Mouse (Mus musculus) hindbrain, embryonic 10.5 days (tissue): ENCODE results near the gene Pah. TPM values are rescaled to one million over a fixed set of nuclear protein-coding genes. Genes with fewer than 3 reads are reported as not detected.

Source experiments
- DNase-seq: peaks from one replicate; pipeline ENCODE4 v3.0.0-alpha.2; 2017; ENCODE audit warnings: low spot score
- H3K27ac ChIP-seq: fragments of 300-500 bp; sonication (generic); 2 replicates; pipeline ENCODE4 v1.5.1; 2016; ENCODE audit warnings: mild to moderate bottlenecking, moderate library complexity
- H3K27me3 ChIP-seq: fragments of 300-500 bp; sonication (generic); 2 replicates; pipeline ENCODE4 v1.6.1; 2016; ENCODE audit warnings: mild to moderate bottlenecking; ENCODE audit not compliant: poor library complexity, insufficient read depth, severe bottlenecking
- H3K36me3 ChIP-seq: fragments of 300-500 bp; sonication (generic); 2 replicates; pipeline ENCODE4 v1.6.1; 2016; ENCODE audit warnings: mild to moderate bottlenecking, moderate library complexity
- H3K4me1 ChIP-seq: fragments of 300-500 bp; sonication (generic); replicated peaks from 2 replicates; pipeline ENCODE4 v1.6.1; 2016; ENCODE audit warnings: mild to moderate bottlenecking
- H3K4me3 ChIP-seq: fragments of 300-500 bp; sonication (generic); 2 replicates; pipeline ENCODE4 v1.5.1; 2016; ENCODE audit warnings: mild to moderate bottlenecking, moderate library complexity
- H3K9me3 ChIP-seq: fragments of 300-500 bp; sonication (generic); 2 replicates; pipeline ENCODE4 v1.6.1; 2016; ENCODE audit warnings: mild to moderate bottlenecking, moderate library complexity
- WGBS: fragments of 180-500 bp; shearing (Covaris S2); methylation state at CpG from one replicate; pipeline ENCODE4 v1.1.7; 2016; 5-methylcytosine and 5-hydroxymethylcytosine counted together
- polyA plus RNA-seq: library from polyadenylated mRNA; unstranded; fragments of >200 nt; fragmentation: Nextera tagmentation; extraction: Ambion mirVana; gene quantifications from 2 replicates; pipeline ENCODE4 v1.2.1, GENCODE M21; 2016

Gene Pah
- polyA plus RNA-seq, 1 experiment from 2014 or later = not detected

DNA sequence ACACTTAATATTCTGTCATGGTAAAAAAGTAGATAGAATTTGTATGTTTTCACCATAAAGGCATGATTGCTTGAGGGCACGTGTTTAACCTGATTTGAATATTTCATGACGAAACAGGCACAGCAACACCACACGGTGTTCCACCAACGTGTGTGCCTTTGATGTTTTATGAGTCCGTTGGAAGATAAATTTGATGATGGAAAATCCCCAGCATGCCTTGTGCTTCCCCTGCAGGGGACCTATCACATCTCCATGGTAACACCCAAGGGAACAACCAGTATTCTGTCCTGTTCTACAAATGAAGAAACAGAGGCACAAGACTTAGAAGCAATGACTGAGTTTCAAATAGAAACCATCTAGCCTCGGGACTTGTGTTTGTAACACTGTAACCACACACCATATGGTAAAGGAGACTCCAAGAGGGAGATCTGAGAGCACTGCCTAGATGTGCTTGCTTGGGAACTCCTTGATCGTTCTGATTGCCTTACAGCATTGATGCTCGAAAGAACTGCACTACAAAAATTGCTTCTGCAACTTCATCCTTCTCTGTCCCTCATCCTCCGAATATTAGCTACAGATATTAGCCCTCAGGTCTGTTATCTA is 75.6 kb downstream of the Pah start:
- H3K27me3 ChIP-seq = no peaks in the 10 kb centered on the region
- no peak for DNase-seq
- 61% methylated on average over 9 of the region's 9 CpGs for WGBS
- H3K4me3 ChIP-seq = no peak overlapping the region
- H3K9me3 ChIP-seq = no peaks in the 10 kb centered on the region
- H3K27ac ChIP-seq = no peak overlapping the region
- no peaks in the 10 kb centered on the region for H3K36me3 ChIP-seq
- no peaks in the 10 kb centered on the region for H3K4me1 ChIP-seq

- H3K27ac ChIP-seq = no peak overlapping the region
- no peaks in the 10 kb centered on the region for H3K9me3 ChIP-seq
- no peaks in the 10 kb centered on the region for H3K4me1 ChIP-seq
- 70% methylated on average over 1 of the region's 1 CpGs for WGBS
- no peaks in the 10 kb centered on the region for H3K36me3 ChIP-seq
- H3K4me3 ChIP-seq = no peak overlapping the region
- DNase-seq = no peak
- no peaks in the 10 kb centered on the region for H3K27me3 ChIP-seq
These were observed 80.6 kb downstream of the Pah start for GRCm38 (mm10) chr10:87602151-87602550.

GRCm38 (mm10) chr10:87625196-87625595 is 103.6 kb downstream of the Pah start:
- H3K36me3 ChIP-seq = no peaks in the 10 kb centered on the region
- no peak for DNase-seq
- H3K4me1 ChIP-seq = no peaks in the 10 kb centered on the region
- WGBS = 84% methylated on average over 1 of the region's 1 CpGs
- no peak overlapping the region for H3K27ac ChIP-seq
- H3K9me3 ChIP-seq = no peaks in the 10 kb centered on the region
- no peaks in the 10 kb centered on the region for H3K27me3 ChIP-seq
- H3K4me3 ChIP-seq = no peak overlapping the region

Other genes starting within 250 kb of the Pah start
- 15.7 and 41.5 TPM in 2 replicates for gene Ascl1, start 28.1 kb upstream of the Pah start, polyA plus RNA-seq